Mouse (Mus musculus): ENCODE data around the gene Dennd6b. TPM values are rescaled to one million over a fixed set of nuclear protein-coding genes. Genes with fewer than 3 reads are reported as not detected.

Gene Dennd6b
- polyA plus RNA-seq, 1 experiment = 2.2 TPM

DNA sequence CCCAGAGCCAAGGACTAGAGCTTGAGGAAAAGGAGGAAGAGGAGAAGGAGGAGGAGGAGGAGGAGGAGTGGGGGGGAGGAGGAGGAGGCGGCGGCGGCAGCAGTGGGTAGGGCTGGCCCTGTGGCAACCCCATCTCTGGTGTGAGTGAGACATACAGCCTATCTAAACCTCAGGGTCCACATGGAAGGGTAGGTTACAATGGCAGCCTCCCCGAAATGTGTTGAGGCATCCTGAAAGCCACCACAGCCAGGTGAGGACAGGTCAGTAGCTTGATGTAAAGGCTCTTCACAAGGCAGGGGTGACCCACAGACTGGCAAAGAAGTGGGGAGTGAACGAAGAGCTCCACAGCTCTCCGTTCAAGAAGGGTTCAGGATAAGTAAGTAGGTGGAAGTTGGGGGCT lies 57.8 kb downstream of the Dennd6b start:
- Histone ChIP-seq H3K27ac (replicated peaks; ENCODE audit: low read depth, low read length) (no peak overlapping the region), H3K4me1 (ENCODE audit: control insufficient read depth, insufficient read depth, insufficient read length, low read length) (peaks cover 24% of the 10 kb centered on the region), H3K4me3 (ENCODE audit: insufficient read depth, low read depth, low read length) (no peak overlapping the region)

- H3K4me3 ChIP-seq (ENCODE audit: insufficient read depth, low read depth, low read length) = no peak overlapping the region; the same call in 1 of the 2 replicates
- peaks cover 24% of the 10 kb centered on the region for H3K4me1 ChIP-seq (ENCODE audit: control insufficient read depth, insufficient read depth, insufficient read length, low read length)
- no peak overlapping the region for H3K27ac ChIP-seq (replicated peaks; ENCODE audit: low read depth, low read length)
Observed at GRCm38 (mm10) chr15:89138046-89138405, 58.3 kb downstream of the Dennd6b start.

DNA sequence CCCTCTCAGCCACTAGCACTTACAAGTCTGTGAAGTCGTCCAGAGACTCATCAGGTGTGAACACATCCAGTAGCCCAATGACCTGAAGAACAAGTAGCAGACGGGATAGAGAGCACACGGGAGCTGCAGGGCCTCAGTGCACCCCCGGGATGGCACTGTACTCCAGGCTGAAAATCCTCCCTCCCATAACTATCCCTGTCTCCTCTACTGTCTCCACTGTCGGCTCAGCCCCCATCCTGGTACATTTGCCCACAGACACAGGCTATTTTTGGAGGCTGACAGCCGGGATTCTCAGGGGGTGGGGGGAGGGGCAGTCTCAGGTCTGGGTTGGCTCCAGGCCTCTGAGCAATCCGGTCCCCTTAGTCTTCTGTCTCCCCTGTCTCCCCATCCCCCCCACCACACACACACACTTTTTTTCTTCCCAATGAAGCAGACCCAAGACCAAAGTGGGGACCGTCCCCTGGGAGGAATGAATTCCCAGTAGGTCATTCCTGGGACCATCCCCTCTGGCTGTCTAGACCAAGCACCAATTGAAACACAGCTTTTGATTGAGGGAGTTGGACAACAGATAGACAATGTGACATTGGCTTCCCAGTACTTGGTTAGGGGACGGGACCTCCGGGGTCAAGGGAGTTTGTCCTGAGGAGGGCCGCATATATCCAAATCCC lies 58.8 kb downstream of the Dennd6b start:
- H3K4me3 ChIP-seq (ENCODE audit: insufficient read depth, low read depth, low read length) = no peak overlapping the region
- H3K27ac ChIP-seq (replicated peaks; ENCODE audit: low read depth, low read length) = no peak overlapping the region
- peaks cover 20% of the 10 kb centered on the region for H3K4me1 ChIP-seq (ENCODE audit: control insufficient read depth, insufficient read depth, insufficient read length, low read length)

DNA sequence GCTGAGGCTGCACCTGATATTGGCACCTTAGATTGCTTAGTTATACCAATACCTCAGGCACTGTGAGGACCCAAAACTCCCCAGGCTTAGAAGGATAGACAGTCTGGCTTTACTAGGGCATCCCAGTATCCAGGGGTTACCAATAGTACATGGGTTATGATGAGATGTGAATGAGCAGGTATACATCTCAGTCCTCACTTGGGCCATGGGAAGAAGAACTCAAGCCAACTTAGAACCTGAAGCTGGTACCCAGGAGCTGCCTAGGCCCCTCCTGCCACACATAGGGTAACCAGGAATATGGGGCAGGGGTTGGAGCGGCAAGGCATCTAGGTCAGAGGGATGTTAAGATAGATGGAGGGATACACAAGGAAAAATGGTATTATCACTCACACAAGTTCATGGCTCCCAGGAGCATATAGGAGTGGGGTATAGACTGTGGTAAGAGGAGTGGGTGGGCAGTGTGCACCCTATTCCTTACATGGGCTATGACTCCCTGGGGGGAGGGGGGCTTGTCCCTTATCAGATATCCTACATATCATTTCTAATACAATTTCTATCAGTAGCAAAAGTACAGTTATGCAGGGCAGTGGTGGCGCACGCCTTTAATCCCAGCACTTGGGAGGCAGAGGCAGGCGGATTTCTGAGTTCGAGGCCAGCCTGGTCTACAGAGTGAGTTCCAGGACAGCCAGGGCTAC lies 59.7 kb downstream of the Dennd6b start:
- H3K27ac ChIP-seq (replicated peaks; ENCODE audit: low read depth, low read length) = no peak overlapping the region
- peaks cover 15% of the 10 kb centered on the region for H3K4me1 ChIP-seq (ENCODE audit: control insufficient read depth, insufficient read depth, insufficient read length, low read length)
- H3K4me3 ChIP-seq (ENCODE audit: insufficient read depth, low read depth, low read length) = no peak overlapping the region

Other genes starting within 250 kb of the Dennd6b start
- not detected in 2 replicates for gene Ttll8, start 242.1 kb downstream of the Dennd6b start, polyA plus RNA-seq (2012; ENCODE audit: insufficient read depth, insufficient read length, missing spikeins)
- gene Mlc1, start 217.5 kb downstream of the Dennd6b start, polyA plus RNA-seq (2012; ENCODE audit: insufficient read depth, insufficient read length, missing spikeins) = not detected in 2 replicates
- gene Mov10l1, start 213.6 kb downstream of the Dennd6b start, polyA plus RNA-seq (2012; ENCODE audit: insufficient read depth, insufficient read length, missing spikeins) = not detected in 2 replicates
- not detected in 2 replicates for gene Panx2, start 136.8 kb downstream of the Dennd6b start, polyA plus RNA-seq (2012; ENCODE audit: insufficient read depth, insufficient read length, missing spikeins)
- 20.4 and 23.3 TPM in 2 replicates for gene Trabd, start 121.4 kb downstream of the Dennd6b start, polyA plus RNA-seq (2012; ENCODE audit: insufficient read depth, insufficient read length, missing spikeins)
- gene Selenoo, start 107.4 kb downstream of the Dennd6b start, polyA plus RNA-seq (2012; ENCODE audit: insufficient read depth, insufficient read length, missing spikeins) = 26.1 and 34.7 TPM in 2 replicates
- 3.9 and 6.1 TPM in 2 replicates for gene Tubgcp6, start 73.4 kb downstream of the Dennd6b start, polyA plus RNA-seq (2012; ENCODE audit: insufficient read depth, insufficient read length, missing spikeins)
- gene Hdac10, start 67.8 kb downstream of the Dennd6b start, polyA plus RNA-seq (2012; ENCODE audit: insufficient read depth, insufficient read length, missing spikeins) = 4.6 and 6.8 TPM in 2 replicates
- 6.6 and 7.5 TPM in 2 replicates for gene Mapk12, start 55.8 kb downstream of the Dennd6b start, polyA plus RNA-seq (2012; ENCODE audit: insufficient read depth, insufficient read length, missing spikeins)
- gene Mapk11, start 46.9 kb downstream of the Dennd6b start, polyA plus RNA-seq (2012; ENCODE audit: insufficient read depth, insufficient read length, missing spikeins) = 1.1 and 2.5 TPM in 2 replicates
- gene Plxnb2, start 15.7 kb downstream of the Dennd6b start, polyA plus RNA-seq (2012; ENCODE audit: insufficient read depth, insufficient read length, missing spikeins) = 5.4 and 7.5 TPM in 2 replicates
- 23.0 and 25.7 TPM in 2 replicates for gene Ppp6r2, start 15.1 kb upstream of the Dennd6b start, polyA plus RNA-seq (2012; ENCODE audit: insufficient read depth, insufficient read length, missing spikeins)
- 23.6 and 24.4 TPM in 2 replicates for gene Sbf1, start 118.8 kb upstream of the Dennd6b start, polyA plus RNA-seq (2012; ENCODE audit: insufficient read depth, insufficient read length, missing spikeins)
- not detected in 2 replicates for gene Adm2, start 126.2 kb upstream of the Dennd6b start, polyA plus RNA-seq (2012; ENCODE audit: insufficient read depth, insufficient read length, missing spikeins)
- not detected in 2 replicates for gene Miox, start 137.9 kb upstream of the Dennd6b start, polyA plus RNA-seq (2012; ENCODE audit: insufficient read depth, insufficient read length, missing spikeins)
- 10.6 and 12.7 TPM in 2 replicates for gene Lmf2, start 159.2 kb upstream of the Dennd6b start, polyA plus RNA-seq (2012; ENCODE audit: insufficient read depth, insufficient read length, missing spikeins)
- 59.3 and 60.2 TPM in 2 replicates for gene Ncaph2, start 159.2 kb upstream of the Dennd6b start, polyA plus RNA-seq (2012; ENCODE audit: insufficient read depth, insufficient read length, missing spikeins)
- gene Sco2, start 177.3 kb upstream of the Dennd6b start, polyA plus RNA-seq (2012; ENCODE audit: insufficient read depth, insufficient read length, missing spikeins) = 22.7 and 24.0 TPM in 2 replicates
- gene Tymp, start 180.5 kb upstream of the Dennd6b start, polyA plus RNA-seq (2012; ENCODE audit: insufficient read depth, insufficient read length, missing spikeins) = 0.55 TPM in 1 of 2 replicates, not detected in the other
- not detected in 2 replicates for gene Odf3b, start 182.8 kb upstream of the Dennd6b start, polyA plus RNA-seq (2012; ENCODE audit: insufficient read depth, insufficient read length, missing spikeins)
- gene Klhdc7b, start 188.4 kb upstream of the Dennd6b start, polyA plus RNA-seq (2012; ENCODE audit: insufficient read depth, insufficient read length, missing spikeins) = not detected in 2 replicates
- not detected in 2 replicates for gene Syce3, start 214.0 kb upstream of the Dennd6b start, polyA plus RNA-seq (2012; ENCODE audit: insufficient read depth, insufficient read length, missing spikeins)
- gene Cpt1b, start 229.4 kb upstream of the Dennd6b start, polyA plus RNA-seq (2012; ENCODE audit: insufficient read depth, insufficient read length, missing spikeins) = 440 and 455 TPM in 2 replicates
- gene C730034F03Rik, start 233.1 kb upstream of the Dennd6b start, polyA plus RNA-seq (2012; ENCODE audit: insufficient read depth, insufficient read length, missing spikeins) = 1.1 and 2.4 TPM in 2 replicates
- 2.1 and 11.4 TPM in 2 replicates for gene Gm44502, start 233.2 kb upstream of the Dennd6b start, polyA plus RNA-seq (2012; ENCODE audit: insufficient read depth, insufficient read length, missing spikeins)
- 151 and 203 TPM in 2 replicates for gene Chkb, start 233.4 kb upstream of the Dennd6b start, polyA plus RNA-seq (2012; ENCODE audit: insufficient read depth, insufficient read length, missing spikeins)